Mouse (Mus musculus) erythroid progenitor cell, adult 5-6 weeks (primary cell): ENCODE results near the gene Noxred1. TPM values are rescaled to one million over a fixed set of nuclear protein-coding genes. Genes with fewer than 3 reads are reported as not detected.

Experiments
- total RNA-seq, 2 experiments: library from RNA; stranded (forward) in 1 of 2; stranded (reverse) in 1 of 2; fragments of 150-400 nt in 1 of 2; fragments of 186-747, 209-891 nt in 1 of 2; gene quantifications; 2 replicates each; pipeline versions ENCODE4 v1.2.3 to v1.2.4; 2015 to 2017; ENCODE audit warnings: low replicate concordance in 2 of 2

Gene Noxred1
- total RNA-seq, 2 experiments from 2014 or later = not detected

Other genes starting within 250 kb of the Noxred1 start
- not detected in 2 replicates for gene Zdhhc22, start 248.3 kb downstream of the Noxred1 start, total RNA-seq (2015; ENCODE audit: low replicate concordance)
- not detected in 2 replicates for gene Zdhhc22, start 248.3 kb downstream of the Noxred1 start, total RNA-seq (2017; ENCODE audit: low replicate concordance)
- not detected in 2 replicates for gene Tmem63c, start 217.4 kb downstream of the Noxred1 start, total RNA-seq (2015; ENCODE audit: low replicate concordance)
- 0.53 TPM in 1 of 2 replicates, not detected in the other for gene Tmem63c, start 217.4 kb downstream of the Noxred1 start, total RNA-seq (2017; ENCODE audit: low replicate concordance)
- not detected in 2 replicates for gene Ngb, start 136.2 kb downstream of the Noxred1 start, total RNA-seq (2015; ENCODE audit: low replicate concordance)
- not detected in 2 replicates for gene Ngb, start 136.2 kb downstream of the Noxred1 start, total RNA-seq (2017; ENCODE audit: low replicate concordance)
- 13.3 and 15.5 TPM in 2 replicates for gene Gstz1, start 91.6 kb downstream of the Noxred1 start, total RNA-seq (2015; ENCODE audit: low replicate concordance)
- 5.1 and 9.2 TPM in 2 replicates for gene Gstz1, start 91.6 kb downstream of the Noxred1 start, total RNA-seq (2017; ENCODE audit: low replicate concordance)
- 0.42 and 5.0 TPM in 2 replicates for gene Pomt2, start 90.8 kb downstream of the Noxred1 start, total RNA-seq (2015; ENCODE audit: low replicate concordance)
- gene Pomt2, start 90.8 kb downstream of the Noxred1 start, total RNA-seq (2017; ENCODE audit: low replicate concordance) = 1.3 and 1.8 TPM in 2 replicates
- not detected in 2 replicates for gene Samd15, start 39.0 kb downstream of the Noxred1 start, total RNA-seq (2015; ENCODE audit: low replicate concordance)
- 3.6 TPM in 1 of 2 replicates, not detected in the other for gene Samd15, start 39.0 kb downstream of the Noxred1 start, total RNA-seq (2017; ENCODE audit: low replicate concordance)
- 0.72 and 2.9 TPM in 2 replicates for gene Tmed8, start 38.3 kb downstream of the Noxred1 start, total RNA-seq (2015; ENCODE audit: low replicate concordance)
- gene Tmed8, start 38.3 kb downstream of the Noxred1 start, total RNA-seq (2017; ENCODE audit: low replicate concordance) = 1.5 and 2.0 TPM in 2 replicates
- gene Vipas39, start 27.5 kb upstream of the Noxred1 start, total RNA-seq (2015; ENCODE audit: low replicate concordance) = 2.5 and 5.4 TPM in 2 replicates
- 1.4 and 9.1 TPM in 2 replicates for gene Vipas39, start 27.5 kb upstream of the Noxred1 start, total RNA-seq (2017; ENCODE audit: low replicate concordance)
- gene Ahsa1, start 27.7 kb upstream of the Noxred1 start, total RNA-seq (2015; ENCODE audit: low replicate concordance) = 22.7 and 28.5 TPM in 2 replicates
- 58.2 and 58.3 TPM in 2 replicates for gene Ahsa1, start 27.7 kb upstream of the Noxred1 start, total RNA-seq (2017; ENCODE audit: low replicate concordance)
- not detected in 2 replicates for gene Ism2, start 61.0 kb upstream of the Noxred1 start, total RNA-seq (2015; ENCODE audit: low replicate concordance)
- not detected in 2 replicates for gene Ism2, start 61.0 kb upstream of the Noxred1 start, total RNA-seq (2017; ENCODE audit: low replicate concordance)
- 33.9 and 45.7 TPM in 2 replicates for gene Sptlc2, start 149.6 kb upstream of the Noxred1 start, total RNA-seq (2015; ENCODE audit: low replicate concordance)
- gene Sptlc2, start 149.6 kb upstream of the Noxred1 start, total RNA-seq (2017; ENCODE audit: low replicate concordance) = 20.4 and 40.2 TPM in 2 replicates
- 16.3 and 35.7 TPM in 2 replicates for gene Slirp, start 205.2 kb upstream of the Noxred1 start, total RNA-seq (2015; ENCODE audit: low replicate concordance)
- gene Slirp, start 205.2 kb upstream of the Noxred1 start, total RNA-seq (2017; ENCODE audit: low replicate concordance) = 3.3 and 34.5 TPM in 2 replicates
- gene Alkbh1, start 205.3 kb upstream of the Noxred1 start, total RNA-seq (2015; ENCODE audit: low replicate concordance) = 7.2 and 20.5 TPM in 2 replicates
- 18.0 and 19.9 TPM in 2 replicates for gene Alkbh1, start 205.3 kb upstream of the Noxred1 start, total RNA-seq (2017; ENCODE audit: low replicate concordance)
- 15.9 and 34.6 TPM in 2 replicates for gene Snw1, start 233.5 kb upstream of the Noxred1 start, total RNA-seq (2015; ENCODE audit: low replicate concordance)
- 47.5 and 55.0 TPM in 2 replicates for gene Snw1, start 233.5 kb upstream of the Noxred1 start, total RNA-seq (2017; ENCODE audit: low replicate concordance)